Mouse (Mus musculus): ENCODE measurements at regions not wholly inside any gene's neighbourhood (a gene's known extent, or its start where the extent isn't known, plus 50 kb on each side); places are given as distances from the start of the nearest gene placed in this dataset.

- TF ChIP-seq CTCF (IDR thresholded peaks at IDR 0.05; ENCODE audit: low read depth, low read length) = no peak
- no peak for TF ChIP-seq POLR2A (IDR thresholded peaks at IDR 0.05; ENCODE audit: extremely low read depth, insufficient read depth, low read length)
Observed at GRCm38 (mm10) chr5:54191688-54192087, 193.4 kb downstream of the Stim2 start.
